Mouse (Mus musculus): ENCODE results near the gene Trim71. TPM values are rescaled to one million over a fixed set of nuclear protein-coding genes. Genes with fewer than 3 reads are reported as not detected.
A peak's percentile ranks its signal among the peaks of the same experiment; 100 is the strongest.

Trim71 gene
- polyA plus RNA-seq, 1 experiment from 2014 or later = 0.46 TPM

DNA sequence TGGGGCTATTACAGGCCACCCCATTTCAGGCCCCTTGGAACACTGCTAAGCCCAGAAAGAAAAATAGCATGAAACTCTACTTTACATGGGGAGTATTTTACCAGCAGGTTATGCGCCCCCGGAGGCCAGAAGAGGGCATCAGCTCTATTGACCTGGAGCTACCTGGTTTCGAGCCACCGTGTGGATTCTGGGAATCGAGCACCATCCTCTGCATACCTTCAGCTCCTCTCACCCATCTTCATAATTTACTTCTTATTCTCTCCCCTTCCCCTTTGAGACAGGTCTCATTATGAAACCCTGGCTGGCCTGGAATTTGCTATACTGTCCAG lies 20.8 kb upstream of the Trim71 start:
- Histone ChIP-seq H3K9ac (ENCODE audit: low read depth, low read length) (0 out of 2 replicates have a peak overlapping the region, but pooled peaks have one; percentile 67), H3K27ac (peak overlapping the region; percentile 62; the same call in 1 of the 2 replicates), H3K4me1 (replicated peaks; ENCODE audit: insufficient read depth, low read length) (peaks cover 4% of the 10 kb centered on the region; the same call in 1 of the 2 replicates), H3K4me3 (replicated peaks; ENCODE audit: low read depth, low read length) (no peak overlapping the region), H3K9me3 (replicated peaks; ENCODE audit: low read length) (no peaks in the 10 kb centered on the region), H3K4me2 (ENCODE audit: low read length) (peak overlapping the region; percentile 90), H3K27me3 (ENCODE audit: insufficient read depth, low read length) (no peaks in the 10 kb centered on the region), H3K36me3 (ENCODE audit: insufficient read depth, low read length) (no peaks in the 10 kb centered on the region)
- peak; percentile 58 for TF ChIP-seq CTCF (IDR thresholded peaks at IDR 0.05; ENCODE audit: low read depth)
- 0 out of 2 replicates have a peak, but pooled peaks have one; percentile 14 for ATAC-seq (replicated peaks; ENCODE audit: low FRiP score, low read depth)
- 48% methylated on average over 5 of the region's 5 CpGs for WGBS
- DNase-seq (ENCODE audit: low spot score) = peak; percentile 31

DNA sequence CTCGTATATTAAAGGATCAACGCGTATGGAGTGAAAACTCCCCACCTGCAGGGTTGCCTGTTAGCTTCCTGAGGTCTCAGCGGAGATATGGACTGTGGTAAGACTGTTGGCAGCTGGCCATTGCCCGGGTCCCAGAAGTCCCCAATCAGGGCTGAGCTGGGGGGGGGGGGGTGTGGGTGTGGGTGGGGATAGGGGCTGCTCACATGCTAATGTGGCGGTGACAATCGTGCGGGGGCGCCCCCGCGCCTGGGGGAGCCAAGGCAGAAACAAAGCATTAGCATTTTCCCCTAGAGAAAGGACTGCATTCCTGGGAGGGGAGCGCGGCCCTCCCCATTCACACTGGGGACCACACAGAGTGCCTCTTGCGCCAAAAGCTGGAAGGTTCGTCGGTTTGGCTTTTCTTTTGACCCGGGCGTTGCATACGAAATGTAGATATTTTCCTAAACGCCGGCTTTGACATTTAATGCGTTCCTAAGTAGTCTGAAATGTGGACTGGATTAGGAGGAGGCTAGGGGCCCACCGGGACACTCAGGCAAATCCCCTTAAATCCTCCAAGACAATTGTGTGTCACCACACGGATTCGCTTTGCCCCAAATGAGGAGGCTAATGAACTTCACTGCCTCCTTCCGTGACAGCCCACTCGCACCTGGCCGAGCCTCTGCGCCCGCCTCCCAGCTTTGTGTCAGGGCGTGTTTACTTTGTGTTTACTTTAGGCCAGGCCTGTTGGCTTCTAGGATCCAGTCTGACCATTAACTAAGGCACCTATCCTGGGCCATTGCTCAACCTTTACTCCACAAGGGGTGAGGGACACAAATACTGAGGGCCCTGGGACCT lies 20.2 kb upstream of the Trim71 start:
- peak overlapping the region; percentile 67 for H3K9ac ChIP-seq (ENCODE audit: low read depth, low read length)
- H3K36me3 ChIP-seq (ENCODE audit: insufficient read depth, low read length) = no peaks in the 10 kb centered on the region
- peak overlapping the region; percentile 90 for H3K4me2 ChIP-seq (ENCODE audit: low read length)
- peak overlapping the region; percentile 62 for H3K27ac ChIP-seq
- DNase-seq (ENCODE audit: low spot score) (peak; percentile 61), ATAC-seq (replicated peaks; ENCODE audit: low FRiP score, low read depth) (peak; percentile 61)
- no peaks in the 10 kb centered on the region for H3K9me3 ChIP-seq (replicated peaks; ENCODE audit: low read length)
- no peak for TF ChIP-seq CTCF (IDR thresholded peaks at IDR 0.05; ENCODE audit: low read depth)
- WGBS = 7% methylated on average over 31 of the region's 31 CpGs
- no peaks in the 10 kb centered on the region for H3K27me3 ChIP-seq (ENCODE audit: insufficient read depth, low read length)
- H3K4me3 ChIP-seq (replicated peaks; ENCODE audit: low read depth, low read length) = peak overlapping the region; percentile 45
- peaks cover 4% of the 10 kb centered on the region; the same call in 1 of the 2 replicates for H3K4me1 ChIP-seq (replicated peaks; ENCODE audit: insufficient read depth, low read length)

DNA sequence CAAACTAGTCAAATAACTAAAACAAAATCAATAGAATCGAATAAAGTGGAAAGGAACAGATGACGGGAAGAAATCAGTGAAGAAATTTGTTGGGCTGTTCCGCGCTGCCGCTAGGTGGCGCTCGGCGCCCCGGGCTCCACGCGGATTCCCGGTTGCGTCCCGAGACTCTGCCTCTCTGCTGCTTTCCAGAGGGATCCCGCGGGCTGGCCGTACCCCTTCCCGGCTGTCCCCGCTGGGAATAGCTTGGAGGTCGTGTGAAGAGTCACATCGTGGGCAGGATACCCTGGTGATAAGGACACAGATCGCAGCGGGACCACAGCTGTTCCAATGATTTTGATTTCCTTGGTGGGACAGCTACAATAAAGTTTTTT lies 19.6 kb upstream of the Trim71 start:
- no peaks in the 10 kb centered on the region for H3K36me3 ChIP-seq (ENCODE audit: insufficient read depth, low read length)
- H3K27ac ChIP-seq = peak overlapping the region; percentile 62; the same call in 1 of the 2 replicates
- ATAC-seq (replicated peaks; ENCODE audit: low FRiP score, low read depth) (peak; percentile 47), DNase-seq (ENCODE audit: low spot score) (peak; percentile 82)
- peak overlapping the region; percentile 90 for H3K4me2 ChIP-seq (ENCODE audit: low read length)
- TF ChIP-seq CTCF (IDR thresholded peaks at IDR 0.05; ENCODE audit: low read depth) = peak; percentile 95
- H3K9me3 ChIP-seq (replicated peaks; ENCODE audit: low read length) = no peaks in the 10 kb centered on the region
- H3K27me3 ChIP-seq (ENCODE audit: insufficient read depth, low read length) = no peaks in the 10 kb centered on the region
- H3K4me1 ChIP-seq (replicated peaks; ENCODE audit: insufficient read depth, low read length) = peaks cover 4% of the 10 kb centered on the region; the same call in 1 of the 2 replicates
- peak overlapping the region; percentile 67 for H3K9ac ChIP-seq (ENCODE audit: low read depth, low read length)
- peak overlapping the region; percentile 45 for H3K4me3 ChIP-seq (replicated peaks; ENCODE audit: low read depth, low read length)
- under 1% methylated on average over 23 of the region's 23 CpGs for WGBS

DNA sequence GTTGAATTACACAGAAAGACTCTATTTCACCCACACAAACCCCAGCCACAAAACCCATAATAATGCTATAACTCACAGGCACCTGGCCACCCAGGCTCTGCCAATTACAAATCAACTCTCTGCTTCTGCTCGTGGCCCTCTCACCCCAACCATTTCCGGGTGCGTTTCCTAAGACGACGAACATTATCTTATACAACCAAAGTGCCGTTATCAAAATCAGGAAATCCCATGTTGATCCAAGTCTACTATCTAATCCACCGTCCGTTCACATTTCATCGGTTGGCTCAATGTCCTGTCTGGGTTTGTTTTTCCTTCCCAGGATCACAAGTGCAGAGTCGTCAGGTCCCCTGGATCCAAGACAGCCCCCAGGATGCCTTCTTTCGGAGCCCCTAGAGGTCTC lies 14.5 kb upstream of the Trim71 start:
- DNase-seq (ENCODE audit: low spot score) (no peak), ATAC-seq (replicated peaks; ENCODE audit: low FRiP score, low read depth) (no peak)
- Histone ChIP-seq H3K9ac (ENCODE audit: low read depth, low read length) (no peak overlapping the region), H3K27me3 (ENCODE audit: insufficient read depth, low read length) (no peaks in the 10 kb centered on the region), H3K9me3 (replicated peaks; ENCODE audit: low read length) (no peaks in the 10 kb centered on the region), H3K36me3 (ENCODE audit: insufficient read depth, low read length) (no peaks in the 10 kb centered on the region), H3K4me3 (replicated peaks; ENCODE audit: low read depth, low read length) (no peak overlapping the region), H3K27ac (no peak overlapping the region), H3K4me2 (ENCODE audit: low read length) (no peak overlapping the region), H3K4me1 (replicated peaks; ENCODE audit: insufficient read depth, low read length) (no peaks in the 10 kb centered on the region)
- 38% methylated on average over 11 of the region's 11 CpGs for WGBS
- TF ChIP-seq CTCF (IDR thresholded peaks at IDR 0.05; ENCODE audit: low read depth) = no peak

DNA sequence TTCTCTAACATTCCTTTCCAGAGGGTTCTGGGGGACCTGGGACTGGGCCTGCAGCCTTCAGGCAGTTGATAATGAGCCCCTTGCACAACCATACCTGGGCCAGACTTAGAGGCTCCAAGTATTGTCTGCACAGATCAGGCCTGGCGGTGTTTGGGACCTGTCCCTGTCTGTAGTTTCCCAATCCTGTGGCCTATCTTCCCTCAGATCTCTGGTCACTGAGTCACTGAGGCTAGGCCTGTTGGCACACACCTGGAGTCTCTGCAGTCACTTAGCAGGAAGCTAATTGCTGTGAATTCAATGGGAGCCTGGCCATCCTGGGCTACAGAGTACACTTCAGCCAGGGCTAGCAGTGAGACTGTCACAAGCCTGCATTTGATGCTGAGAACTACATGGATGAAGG lies 11.8 kb upstream of the Trim71 start:
- Histone ChIP-seq H3K9me3 (replicated peaks; ENCODE audit: low read length) (no peaks in the 10 kb centered on the region), H3K27ac (no peak overlapping the region), H3K9ac (ENCODE audit: low read depth, low read length) (no peak overlapping the region), H3K4me2 (ENCODE audit: low read length) (no peak overlapping the region), H3K27me3 (ENCODE audit: insufficient read depth, low read length) (no peaks in the 10 kb centered on the region), H3K4me3 (replicated peaks; ENCODE audit: low read depth, low read length) (no peak overlapping the region), H3K36me3 (ENCODE audit: insufficient read depth, low read length) (no peaks in the 10 kb centered on the region), H3K4me1 (replicated peaks; ENCODE audit: insufficient read depth, low read length) (no peaks in the 10 kb centered on the region)
- TF ChIP-seq CTCF (IDR thresholded peaks at IDR 0.05; ENCODE audit: low read depth) = no peak
- ATAC-seq (replicated peaks; ENCODE audit: low FRiP score, low read depth) (no peak), DNase-seq (ENCODE audit: low spot score) (no peak)
- WGBS = 93% methylated on average over 1 of the region's 1 CpGs

DNA sequence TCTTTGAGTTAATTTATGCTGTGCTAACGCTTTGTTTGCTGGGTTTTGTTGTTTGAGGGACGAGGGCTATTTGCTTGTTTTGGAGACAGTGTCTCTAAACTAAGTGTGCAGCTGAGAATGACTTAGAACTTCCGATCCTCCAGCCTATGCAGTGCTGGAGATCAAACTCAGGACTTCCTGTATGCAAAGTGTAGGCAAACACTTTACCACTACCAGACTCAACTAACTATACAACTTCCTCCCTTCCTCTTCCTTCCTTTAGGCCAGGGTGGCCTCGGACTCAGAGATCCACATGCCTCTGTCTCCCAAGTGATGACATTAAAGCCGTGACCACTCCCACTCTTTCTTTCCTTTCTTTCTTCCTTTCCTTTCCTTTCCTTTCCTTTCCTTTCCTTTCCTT lies 9.4 kb upstream of the Trim71 start:
- Histone ChIP-seq H3K4me1 (replicated peaks; ENCODE audit: insufficient read depth, low read length) (no peaks in the 10 kb centered on the region), H3K27me3 (ENCODE audit: insufficient read depth, low read length) (no peaks in the 10 kb centered on the region), H3K4me2 (ENCODE audit: low read length) (no peak overlapping the region), H3K9ac (ENCODE audit: low read depth, low read length) (no peak overlapping the region), H3K36me3 (ENCODE audit: insufficient read depth, low read length) (no peaks in the 10 kb centered on the region), H3K27ac (no peak overlapping the region), H3K4me3 (replicated peaks; ENCODE audit: low read depth, low read length) (no peak overlapping the region), H3K9me3 (replicated peaks; ENCODE audit: low read length) (no peaks in the 10 kb centered on the region)
- ATAC-seq (replicated peaks; ENCODE audit: low FRiP score, low read depth) (no peak), DNase-seq (ENCODE audit: low spot score) (no peak)
- 51% methylated on average over 5 of the region's 5 CpGs for WGBS
- TF ChIP-seq CTCF (IDR thresholded peaks at IDR 0.05; ENCODE audit: low read depth) = no peak
